Mouse (Mus musculus): ENCODE measurements around the gene Arsb. TPM values are rescaled to one million over a fixed set of nuclear protein-coding genes. Genes with fewer than 3 reads are reported as not detected.
A peak's percentile ranks its signal among the peaks of the same experiment; 100 is the strongest.

The Arsb gene
- polyA plus RNA-seq (2015; fragmentation: Nextera tagmentation; extraction: Ambion mirVana) = 8.1 and 8.2 TPM in 2 replicates

DNA sequence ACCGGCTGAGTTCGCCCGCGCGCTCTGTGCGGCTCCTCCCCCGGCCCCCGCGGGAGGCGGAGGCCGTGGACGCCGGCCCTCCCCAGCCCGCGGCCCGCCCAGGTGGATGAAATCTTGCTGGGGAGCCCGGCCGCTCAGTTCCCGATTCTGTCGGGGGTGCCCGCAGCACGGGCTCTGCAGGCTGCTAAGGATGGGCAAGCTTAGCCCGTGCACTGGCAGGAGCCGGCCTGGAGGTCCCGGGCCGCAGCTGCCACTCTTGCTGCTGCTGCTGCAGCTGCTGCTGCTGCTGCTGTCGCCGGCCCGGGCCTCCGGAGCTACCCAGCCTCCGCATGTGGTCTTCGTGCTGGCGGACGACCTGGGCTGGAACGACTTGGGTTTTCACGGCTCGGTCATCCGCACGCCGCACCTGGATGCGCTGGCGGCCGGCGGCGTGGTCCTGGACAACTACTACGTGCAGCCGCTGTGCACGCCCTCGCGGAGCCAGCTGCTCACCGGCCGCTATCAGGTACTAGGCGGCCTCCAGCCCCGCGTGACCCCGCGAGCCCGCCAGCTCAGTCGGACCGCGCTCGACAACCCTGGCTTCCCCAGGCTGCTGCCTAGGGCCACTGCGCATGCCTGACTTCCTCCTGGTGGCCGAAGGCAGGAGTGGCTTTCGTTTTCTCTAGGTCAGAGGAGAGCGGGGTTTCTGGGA, at the start of gene Arsb:
Gene Arsb (plus strand): TSS at position 43 of the 691 bp plus-strand sequence.
- WGBS = 1% methylated on average over 66 of the region's 66 CpGs
- H3K9ac ChIP-seq (replicated peaks) = peak within 1 kb of the TSS; percentile 73
- no peaks in the 10 kb centered on the region for H3K36me3 ChIP-seq
- peak; percentile 91 for ATAC-seq (replicated peaks)
- H3K4me1 ChIP-seq = peaks cover 14% of the 10 kb centered on the region
- H3K4me2 ChIP-seq (replicated peaks) = peak within 1 kb of the TSS; percentile 81
- no peaks in the 10 kb centered on the region for H3K27me3 ChIP-seq
- peak within 1 kb of the TSS; percentile 85 for H3K4me3 ChIP-seq
- H3K27ac ChIP-seq (replicated peaks) = peak within 1 kb of the TSS; percentile 75
- H3K9me3 ChIP-seq = no peaks in the 10 kb centered on the region

DNA sequence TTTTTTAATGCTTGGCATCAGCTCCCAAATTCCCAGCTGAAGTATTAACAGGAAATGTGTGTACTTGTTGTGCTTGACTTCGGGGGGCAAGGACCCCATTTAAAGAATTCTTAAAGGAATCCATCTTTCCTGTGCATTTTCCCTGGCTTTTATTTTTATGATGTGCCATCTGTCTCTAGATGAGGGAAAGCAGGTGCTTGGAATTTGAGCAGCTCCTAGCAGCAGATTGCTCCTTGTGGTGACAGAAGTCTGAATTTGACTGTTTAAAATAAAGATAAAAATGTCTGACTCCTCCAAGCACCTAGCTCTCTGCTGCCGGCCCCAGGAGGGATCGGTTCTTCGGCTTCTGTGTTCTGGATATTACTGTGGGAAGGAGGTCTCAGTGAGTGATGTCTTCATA, 49.5 kb upstream of the Arsb start:
- WGBS = 73% methylated on average over 4 of the region's 4 CpGs
- Histone ChIP-seq H3K9me3 (no peaks in the 10 kb centered on the region), H3K4me2 (replicated peaks) (no peak overlapping the region), H3K9ac (replicated peaks) (no peak overlapping the region), H3K4me3 (no peak overlapping the region), H3K36me3 (no peaks in the 10 kb centered on the region), H3K27me3 (no peaks in the 10 kb centered on the region), H3K27ac (replicated peaks) (0 out of 2 replicates have a peak overlapping the region, but pooled peaks have one; percentile 3), H3K4me1 (no peaks in the 10 kb centered on the region)
- no peak for ATAC-seq (replicated peaks)

DNA sequence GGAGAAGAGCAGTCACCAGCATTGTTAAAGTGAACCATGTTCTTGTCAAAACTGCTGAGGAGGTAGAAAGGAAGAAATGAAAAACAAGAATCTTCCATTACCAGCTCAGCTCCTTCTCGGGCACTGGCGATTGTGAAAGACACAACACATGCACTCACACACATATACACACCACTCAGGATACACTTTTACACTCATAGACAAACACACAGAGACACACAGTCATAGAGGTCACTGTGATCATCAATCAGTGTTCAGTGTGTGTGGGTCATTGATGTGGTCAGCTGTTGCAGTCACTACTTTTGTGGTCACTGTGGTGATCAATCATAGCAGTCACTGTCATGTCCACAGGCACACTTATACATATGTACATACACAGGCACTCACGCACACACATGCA, 48.0 kb upstream of the Arsb start:
- Histone ChIP-seq H3K4me3 (no peak overlapping the region), H3K4me1 (no peaks in the 10 kb centered on the region), H3K9me3 (no peaks in the 10 kb centered on the region), H3K27me3 (no peaks in the 10 kb centered on the region), H3K36me3 (no peaks in the 10 kb centered on the region), H3K4me2 (replicated peaks) (no peak overlapping the region), H3K27ac (replicated peaks) (no peak overlapping the region), H3K9ac (replicated peaks) (no peak overlapping the region)
- 100% methylated on average over 3 of the region's 3 CpGs for WGBS
- ATAC-seq (replicated peaks) = no peak

GRCm38 (mm10) chr13:93724206-93724605, 47.2 kb upstream of the Arsb start:
- Histone ChIP-seq H3K27ac (replicated peaks) (no peak overlapping the region), H3K9ac (replicated peaks) (no peak overlapping the region), H3K36me3 (no peaks in the 10 kb centered on the region), H3K4me1 (no peaks in the 10 kb centered on the region), H3K4me2 (replicated peaks) (no peak overlapping the region), H3K27me3 (no peaks in the 10 kb centered on the region), H3K4me3 (no peak overlapping the region), H3K9me3 (no peaks in the 10 kb centered on the region)
- no peak for ATAC-seq (replicated peaks)
- WGBS = 37% methylated on average over 2 of the region's 2 CpGs

- no peak overlapping the region for H3K4me2 ChIP-seq (replicated peaks)
- no peak for ATAC-seq (replicated peaks)
- no peaks in the 10 kb centered on the region for H3K4me1 ChIP-seq
- WGBS = 89% methylated on average over 5 of the region's 5 CpGs
- H3K4me3 ChIP-seq = no peak overlapping the region
- H3K36me3 ChIP-seq = no peaks in the 10 kb centered on the region
- no peak overlapping the region for H3K27ac ChIP-seq (replicated peaks)
- no peak overlapping the region for H3K9ac ChIP-seq (replicated peaks)
- no peaks in the 10 kb centered on the region for H3K9me3 ChIP-seq
- H3K27me3 ChIP-seq = no peaks in the 10 kb centered on the region
These were observed 36.2 kb upstream of the Arsb start for GRCm38 (mm10) chr13:93735131-93735636.

- no peaks in the 10 kb centered on the region for H3K9me3 ChIP-seq
- no peak overlapping the region for H3K4me2 ChIP-seq (replicated peaks)
- H3K27ac ChIP-seq (replicated peaks) = no peak overlapping the region
- WGBS = 40% methylated on average over 8 of the region's 8 CpGs
- ATAC-seq (replicated peaks) = no peak
- H3K4me3 ChIP-seq = no peak overlapping the region
- no peaks in the 10 kb centered on the region for H3K4me1 ChIP-seq
- no peaks in the 10 kb centered on the region for H3K36me3 ChIP-seq
- H3K9ac ChIP-seq (replicated peaks) = no peak overlapping the region
- H3K27me3 ChIP-seq = no peaks in the 10 kb centered on the region
These were observed 27.3 kb upstream of the Arsb start for GRCm38 (mm10) chr13:93744118-93744517.

DNA sequence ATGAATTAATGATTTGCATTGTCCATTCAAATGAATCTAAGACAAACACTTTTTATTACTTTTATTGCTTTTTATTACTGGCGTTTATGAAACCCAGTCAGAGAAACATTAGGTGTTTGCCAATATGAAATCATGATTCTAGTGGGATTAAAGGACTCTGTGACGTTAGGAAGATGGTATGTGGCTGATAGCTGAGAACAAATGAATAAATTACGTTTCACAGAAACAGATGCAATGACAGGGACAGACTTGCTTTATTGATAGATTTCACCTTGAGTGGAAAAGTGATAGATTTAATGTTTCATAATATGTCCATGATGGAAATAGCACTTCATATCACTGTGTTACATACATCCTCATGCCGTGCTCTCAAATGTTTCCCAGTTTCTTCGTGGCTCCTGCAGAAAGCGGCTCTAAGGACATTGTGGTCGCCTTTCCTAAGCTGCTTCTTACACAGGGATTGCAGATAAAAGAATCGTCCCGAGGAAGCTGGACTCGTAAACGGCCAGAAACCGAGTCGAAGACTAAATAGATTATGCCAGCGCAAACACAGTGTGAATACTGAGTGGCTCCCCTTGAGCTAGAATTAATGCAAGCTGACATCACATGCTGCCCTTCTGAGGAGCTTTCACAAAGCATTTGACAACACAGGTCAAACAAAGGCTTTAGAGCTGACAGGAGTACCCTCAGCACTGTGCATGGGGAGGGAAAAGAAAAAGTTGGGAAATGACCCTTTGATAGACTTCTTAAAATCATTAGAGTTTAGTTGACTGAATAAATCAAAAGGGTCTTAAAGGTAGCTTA, 18.6 kb upstream of the Arsb start:
- no peak overlapping the region for H3K27ac ChIP-seq (replicated peaks)
- ATAC-seq (replicated peaks) = peak; percentile 89
- H3K36me3 ChIP-seq = no peaks in the 10 kb centered on the region
- H3K4me3 ChIP-seq = no peak overlapping the region
- H3K4me2 ChIP-seq (replicated peaks) = no peak overlapping the region; the same call in 1 of the 2 replicates
- H3K4me1 ChIP-seq = peaks cover 3% of the 10 kb centered on the region; the same call in 1 of the 2 replicates
- 28% methylated on average over 14 of the region's 14 CpGs for WGBS
- H3K9ac ChIP-seq (replicated peaks) = no peak overlapping the region
- no peaks in the 10 kb centered on the region for H3K9me3 ChIP-seq
- no peaks in the 10 kb centered on the region for H3K27me3 ChIP-seq

DNA sequence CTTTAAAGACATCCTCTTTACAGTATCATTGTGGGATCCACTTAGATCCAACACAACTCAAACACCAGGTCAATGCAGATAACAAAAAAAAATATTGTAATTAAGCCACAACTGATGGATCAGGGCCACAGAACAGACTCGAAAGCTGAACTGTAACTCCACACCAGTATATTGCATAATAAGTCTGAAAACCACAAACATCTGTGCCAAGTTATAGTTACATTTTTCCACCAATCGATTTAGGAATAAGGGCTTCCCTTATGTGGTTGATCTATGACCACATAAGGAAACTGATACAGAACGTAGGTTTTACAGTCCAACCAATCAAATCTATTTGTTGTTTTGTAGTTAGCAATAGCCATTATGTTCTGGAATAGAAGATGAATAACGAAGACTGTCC, 16.3 kb upstream of the Arsb start:
- Histone ChIP-seq H3K36me3 (no peaks in the 10 kb centered on the region), H3K4me1 (peaks cover 13% of the 10 kb centered on the region; the same call in 1 of the 2 replicates), H3K9me3 (no peaks in the 10 kb centered on the region), H3K4me2 (replicated peaks) (no peak overlapping the region), H3K4me3 (no peak overlapping the region), H3K9ac (replicated peaks) (no peak overlapping the region), H3K27me3 (no peaks in the 10 kb centered on the region), H3K27ac (replicated peaks) (no peak overlapping the region)
- ATAC-seq (replicated peaks) = no peak
- WGBS = 91% methylated on average over 4 of the region's 4 CpGs

DNA sequence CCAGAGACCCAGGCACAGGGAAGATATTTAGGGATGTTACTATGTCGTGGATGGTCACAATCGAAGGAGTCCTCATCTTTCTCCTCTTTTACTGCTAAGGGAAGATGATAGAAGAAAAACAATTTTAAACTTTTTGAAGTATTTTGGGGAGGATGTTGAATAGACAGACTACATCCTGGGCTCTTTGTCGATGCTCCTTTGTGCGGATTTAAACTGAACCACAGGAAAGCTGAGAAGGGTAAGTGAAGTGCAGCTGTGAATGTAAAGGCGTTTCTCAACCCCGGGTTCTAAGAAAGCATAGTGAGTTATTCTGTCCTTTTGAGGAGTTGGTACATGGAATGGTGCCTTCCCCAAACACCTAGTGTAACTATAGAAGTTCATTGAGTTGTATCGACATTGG, 14.8 kb upstream of the Arsb start:
- Histone ChIP-seq H3K27ac (replicated peaks) (no peak overlapping the region), H3K9ac (replicated peaks) (no peak overlapping the region), H3K4me1 (peaks cover 13% of the 10 kb centered on the region; the same call in 1 of the 2 replicates), H3K4me2 (replicated peaks) (no peak overlapping the region), H3K4me3 (no peak overlapping the region), H3K9me3 (no peaks in the 10 kb centered on the region), H3K36me3 (no peaks in the 10 kb centered on the region), H3K27me3 (no peaks in the 10 kb centered on the region)
- 92% methylated on average over 7 of the region's 7 CpGs for WGBS
- no peak for ATAC-seq (replicated peaks)

DNA sequence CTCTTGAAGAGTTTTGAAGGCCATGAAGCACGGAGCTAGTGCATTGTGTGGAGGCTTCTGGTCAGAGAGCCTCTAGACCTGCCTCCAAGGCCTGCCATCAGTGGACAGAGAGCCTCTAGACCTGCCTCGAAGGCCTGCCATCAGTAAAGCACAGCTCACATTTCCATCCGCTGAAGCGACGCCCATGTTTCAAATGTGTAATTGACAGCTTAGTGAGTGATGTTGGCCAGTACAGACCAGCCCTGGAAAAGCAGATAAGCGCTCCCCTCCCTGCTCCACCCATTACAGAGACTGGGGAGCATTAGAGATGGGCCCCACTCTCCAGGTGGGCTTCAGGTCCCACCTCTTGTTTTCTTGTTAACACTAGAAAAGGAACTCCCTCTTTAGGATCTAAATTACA, 13.9 kb upstream of the Arsb start:
- Histone ChIP-seq H3K9ac (replicated peaks) (no peak overlapping the region), H3K4me1 (peaks cover 13% of the 10 kb centered on the region; the same call in 1 of the 2 replicates), H3K36me3 (no peaks in the 10 kb centered on the region), H3K4me2 (replicated peaks) (no peak overlapping the region), H3K4me3 (no peak overlapping the region), H3K27me3 (no peaks in the 10 kb centered on the region), H3K9me3 (no peaks in the 10 kb centered on the region), H3K27ac (replicated peaks) (no peak overlapping the region)
- ATAC-seq (replicated peaks) = no peak
- WGBS = 91% methylated on average over 6 of the region's 6 CpGs

- Histone ChIP-seq H3K9me3 (no peaks in the 10 kb centered on the region), H3K4me1 (0 out of 2 replicates have a peak, but pooled peaks cover 10% of the 10 kb centered on the region), H3K27ac (replicated peaks) (no peak overlapping the region), H3K4me3 (no peak overlapping the region), H3K27me3 (no peaks in the 10 kb centered on the region), H3K4me2 (replicated peaks) (no peak overlapping the region), H3K36me3 (no peaks in the 10 kb centered on the region), H3K9ac (replicated peaks) (no peak overlapping the region)
- ATAC-seq (replicated peaks) = no peak
- WGBS = 36% methylated on average over 14 of the region's 14 CpGs
These were observed 13.1 kb upstream of the Arsb start for GRCm38 (mm10) chr13:93758149-93758898.

GRCm38 (mm10) chr13:93761831-93762230, 9.6 kb upstream of the Arsb start:
- Histone ChIP-seq H3K27ac (replicated peaks) (no peak overlapping the region), H3K4me2 (replicated peaks) (no peak overlapping the region), H3K27me3 (no peaks in the 10 kb centered on the region), H3K9ac (replicated peaks) (no peak overlapping the region), H3K4me3 (no peak overlapping the region), H3K4me1 (0 out of 2 replicates have a peak, but pooled peaks cover 10% of the 10 kb centered on the region), H3K36me3 (no peaks in the 10 kb centered on the region), H3K9me3 (no peaks in the 10 kb centered on the region)
- 94% methylated on average over 8 of the region's 8 CpGs for WGBS
- no peak for ATAC-seq (replicated peaks)
